Mouse (Mus musculus): ENCODE results near the gene S100a6. TPM values are rescaled to one million over a fixed set of nuclear protein-coding genes. Genes with fewer than 3 reads are reported as not detected.

The S100a6 gene
- polyA plus RNA-seq, 1 experiment from 2014 or later, result 18.3 TPM

DNA sequence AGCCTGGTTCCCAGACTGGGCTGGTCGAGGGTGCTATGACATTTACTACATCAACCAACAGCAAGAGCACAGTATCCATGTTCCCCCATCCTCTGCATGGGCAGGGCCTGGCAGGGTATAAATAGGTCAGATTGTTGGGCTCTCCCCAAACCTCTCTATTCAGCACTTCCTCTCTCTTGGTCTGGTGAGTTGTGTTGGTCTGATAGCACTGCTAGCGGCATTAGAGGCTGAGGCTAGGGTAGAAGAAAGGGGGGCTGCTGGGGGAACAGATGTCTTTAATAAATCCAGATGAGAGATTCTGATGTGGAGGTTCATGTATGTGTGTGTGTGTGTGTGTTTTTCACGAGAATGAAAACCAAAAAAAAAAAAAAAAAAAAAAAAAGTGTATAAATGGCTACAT lies 9.1 kb upstream of the S100a6 start, which contains the start of gene S100a4:
S100a4 (plus strand) TSS at position 149 of the 400 bp plus-strand sequence.
- Histone ChIP-seq H3K4me1 (replicated peaks) (peaks cover 13% of the 10 kb centered on the region; the same call in 1 of the 2 replicates), H3K36me3 (no peaks in the 10 kb centered on the region), H3K27ac (no peak within 1 kb of the TSS), H3K4me3 (no peak within 1 kb of the TSS), H3K9me3 (no peaks in the 10 kb centered on the region), H3K27me3 (ENCODE audit: insufficient read depth, poor library complexity, severe bottlenecking) (no peaks in the 10 kb centered on the region)
- no peak for DNase-seq (ENCODE audit: low spot score)
- 59% methylated on average over 3 of the region's 3 CpGs for WGBS

DNA sequence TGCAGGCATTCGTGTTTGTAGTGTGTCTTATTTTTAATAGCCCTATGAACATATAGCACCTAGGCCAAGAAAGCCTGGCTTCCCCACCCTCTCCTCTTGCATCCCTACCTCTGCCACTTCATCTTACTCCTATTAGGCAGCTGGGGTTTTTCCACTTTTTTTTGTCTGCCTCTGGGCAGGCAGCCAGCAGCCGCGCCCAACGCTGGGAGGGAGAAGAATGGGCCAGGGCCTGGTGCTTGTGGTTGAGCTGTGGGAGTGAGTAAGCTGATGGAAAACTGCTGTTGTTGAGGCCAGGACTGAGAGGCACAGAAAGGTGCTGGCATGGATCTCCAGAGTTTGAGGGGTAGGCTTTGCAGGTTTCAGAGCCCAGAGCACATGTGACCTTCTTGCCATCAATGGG lies 8.3 kb upstream of the S100a6 start:
- peaks cover 13% of the 10 kb centered on the region; the same call in 1 of the 2 replicates for H3K4me1 ChIP-seq (replicated peaks)
- no peak overlapping the region for H3K27ac ChIP-seq
- WGBS, result 81% methylated on average over 4 of the region's 4 CpGs
- no peaks in the 10 kb centered on the region for H3K9me3 ChIP-seq
- no peak for DNase-seq (ENCODE audit: low spot score)
- no peaks in the 10 kb centered on the region for H3K36me3 ChIP-seq
- H3K4me3 ChIP-seq, result no peak overlapping the region
- H3K27me3 ChIP-seq (ENCODE audit: insufficient read depth, poor library complexity, severe bottlenecking), result no peaks in the 10 kb centered on the region

- H3K4me3 ChIP-seq, result no peak overlapping the region
- peaks cover 10% of the 10 kb centered on the region; the same call in 1 of the 2 replicates for H3K4me1 ChIP-seq (replicated peaks)
- no peak overlapping the region for H3K27ac ChIP-seq
- DNase-seq (ENCODE audit: low spot score), result no peak
- 91% methylated on average over 3 of the region's 3 CpGs for WGBS
- no peaks in the 10 kb centered on the region for H3K36me3 ChIP-seq
- H3K9me3 ChIP-seq, result no peaks in the 10 kb centered on the region
- H3K27me3 ChIP-seq (ENCODE audit: insufficient read depth, poor library complexity, severe bottlenecking), result no peaks in the 10 kb centered on the region
Observed at GRCm38 (mm10) chr3:90605049-90605448, 7.6 kb upstream of the S100a6 start.

- 86% methylated on average over 2 of the region's 2 CpGs for WGBS
- no peak for DNase-seq (ENCODE audit: low spot score)
- Histone ChIP-seq H3K9me3 (no peaks in the 10 kb centered on the region), H3K4me1 (replicated peaks) (0 out of 2 replicates have a peak, but pooled peaks cover 8% of the 10 kb centered on the region), H3K36me3 (no peaks in the 10 kb centered on the region), H3K4me3 (no peak overlapping the region), H3K27ac (no peak overlapping the region), H3K27me3 (ENCODE audit: insufficient read depth, poor library complexity, severe bottlenecking) (no peaks in the 10 kb centered on the region)
Observed at GRCm38 (mm10) chr3:90605736-90606135, 6.9 kb upstream of the S100a6 start.

DNA sequence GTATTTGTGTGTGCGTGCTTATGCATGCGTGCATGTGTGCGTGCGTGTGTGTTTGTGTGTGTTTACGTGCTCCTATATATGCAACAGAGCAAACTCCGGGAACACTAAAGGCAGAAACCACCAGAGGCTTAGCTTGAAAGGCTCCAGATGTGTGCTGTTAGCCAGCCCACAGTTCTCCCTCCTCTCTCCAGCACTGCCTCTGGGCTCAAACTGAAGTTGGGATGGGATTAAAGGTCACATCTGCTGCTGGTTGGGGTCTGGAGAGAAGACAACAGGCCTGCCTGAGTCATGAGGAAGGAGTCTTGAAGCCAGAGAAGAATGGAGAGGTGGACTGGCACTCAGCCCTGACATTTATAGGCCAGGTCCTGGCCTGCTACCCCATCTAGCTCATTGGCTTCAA lies 6.5 kb upstream of the S100a6 start:
- Histone ChIP-seq H3K4me3 (no peak overlapping the region), H3K27ac (no peak overlapping the region), H3K4me1 (replicated peaks) (0 out of 2 replicates have a peak, but pooled peaks cover 8% of the 10 kb centered on the region), H3K36me3 (no peaks in the 10 kb centered on the region), H3K9me3 (no peaks in the 10 kb centered on the region), H3K27me3 (ENCODE audit: insufficient read depth, poor library complexity, severe bottlenecking) (no peaks in the 10 kb centered on the region)
- peak; percentile 56 for DNase-seq (ENCODE audit: low spot score)
- 85% methylated on average over 6 of the region's 6 CpGs for WGBS

GRCm38 (mm10) chr3:90607361-90607760 lies 5.3 kb upstream of the S100a6 start:
- Histone ChIP-seq H3K4me3 (no peak overlapping the region), H3K27ac (no peak overlapping the region), H3K9me3 (no peaks in the 10 kb centered on the region), H3K36me3 (no peaks in the 10 kb centered on the region), H3K4me1 (replicated peaks) (0 out of 2 replicates have a peak, but pooled peaks cover 8% of the 10 kb centered on the region), H3K27me3 (ENCODE audit: insufficient read depth, poor library complexity, severe bottlenecking) (no peaks in the 10 kb centered on the region)
- WGBS, result 86% methylated on average over 3 of the region's 3 CpGs
- no peak for DNase-seq (ENCODE audit: low spot score)

GRCm38 (mm10) chr3:90608223-90608622 lies 4.5 kb upstream of the S100a6 start, which contains the start of gene S100a5:
Gene S100a5, plus strand, starts transcription at chr3:90608523.
- 56% methylated on average over 3 of the region's 3 CpGs for WGBS
- no peaks in the 10 kb centered on the region for H3K36me3 ChIP-seq
- peaks cover 2% of the 10 kb centered on the region for H3K27me3 ChIP-seq (ENCODE audit: insufficient read depth, poor library complexity, severe bottlenecking)
- DNase-seq (ENCODE audit: low spot score), result no peak
- no peaks in the 10 kb centered on the region for H3K9me3 ChIP-seq
- peaks cover 15% of the 10 kb centered on the region for H3K4me1 ChIP-seq (replicated peaks)
- H3K27ac ChIP-seq, result no peak within 1 kb of the TSS
- H3K4me3 ChIP-seq, result no peak within 1 kb of the TSS

- no peaks in the 10 kb centered on the region for H3K9me3 ChIP-seq
- H3K4me3 ChIP-seq, result no peak overlapping the region
- H3K27me3 ChIP-seq (ENCODE audit: insufficient read depth, poor library complexity, severe bottlenecking), result peaks cover 11% of the 10 kb centered on the region
- H3K4me1 ChIP-seq (replicated peaks), result peaks cover 16% of the 10 kb centered on the region
- no peaks in the 10 kb centered on the region for H3K36me3 ChIP-seq
- H3K27ac ChIP-seq, result no peak overlapping the region
- DNase-seq (ENCODE audit: low spot score), result no peak
Observed at GRCm38 (mm10) chr3:90609102-90609501, 3.6 kb upstream of the S100a6 start.

- no peaks in the 10 kb centered on the region for H3K36me3 ChIP-seq
- no peak overlapping the region for H3K4me3 ChIP-seq
- H3K27ac ChIP-seq, result no peak overlapping the region
- no peaks in the 10 kb centered on the region for H3K9me3 ChIP-seq
- DNase-seq (ENCODE audit: low spot score), result no peak
- H3K27me3 ChIP-seq (ENCODE audit: insufficient read depth, poor library complexity, severe bottlenecking), result peaks cover 13% of the 10 kb centered on the region
- WGBS, result 81% methylated on average over 3 of the region's 3 CpGs
- H3K4me1 ChIP-seq (replicated peaks), result peaks cover 12% of the 10 kb centered on the region
Observed at GRCm38 (mm10) chr3:90611494-90611893, 1.2 kb upstream of the S100a6 start.

- Histone ChIP-seq H3K27ac (no peak overlapping the region), H3K4me1 (replicated peaks) (peaks cover 12% of the 10 kb centered on the region), H3K36me3 (no peaks in the 10 kb centered on the region), H3K4me3 (no peak overlapping the region), H3K9me3 (no peaks in the 10 kb centered on the region), H3K27me3 (ENCODE audit: insufficient read depth, poor library complexity, severe bottlenecking) (peaks cover 13% of the 10 kb centered on the region)
- 69% methylated on average over 4 of the region's 4 CpGs for WGBS
- no peak for DNase-seq (ENCODE audit: low spot score)
Observed at GRCm38 (mm10) chr3:90612061-90612460, 621 bp upstream of the S100a6 start.

DNA sequence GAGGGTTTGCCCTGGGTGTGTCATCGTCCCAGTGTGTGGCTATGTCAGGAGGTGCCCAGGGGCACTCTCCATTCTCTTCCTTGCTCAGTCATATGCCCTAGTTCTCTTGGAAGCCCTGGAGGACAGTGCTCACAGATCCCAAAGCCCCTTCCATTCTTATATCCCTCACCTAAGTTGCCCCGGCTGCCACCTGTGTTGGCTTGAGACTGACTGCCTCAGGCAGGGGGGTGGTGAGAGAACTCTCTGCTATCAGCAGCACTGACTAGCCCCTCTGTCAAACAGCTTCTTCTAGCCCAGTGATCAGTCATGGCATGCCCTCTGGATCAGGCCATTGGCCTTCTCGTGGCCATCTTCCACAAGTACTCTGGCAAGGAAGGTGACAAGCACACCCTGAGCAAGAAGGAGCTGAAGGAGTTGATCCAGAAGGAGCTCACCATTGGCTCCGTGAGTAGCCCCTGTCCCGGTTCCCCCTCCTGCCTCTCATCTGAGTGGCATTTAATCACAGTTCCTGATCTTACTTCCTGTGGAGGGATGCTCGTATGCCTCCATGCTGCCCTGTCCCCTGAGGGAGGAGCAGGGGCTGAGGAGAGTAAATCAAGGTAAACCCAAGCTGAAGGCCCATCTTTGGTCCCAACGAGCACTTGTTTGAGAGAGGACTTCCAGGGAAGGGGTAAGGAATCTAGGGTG lies 922 bp downstream of the S100a6 start:
- no peak for DNase-seq (ENCODE audit: low spot score)
- H3K9me3 ChIP-seq, result no peaks in the 10 kb centered on the region
- peaks cover 12% of the 10 kb centered on the region for H3K4me1 ChIP-seq (replicated peaks)
- H3K27ac ChIP-seq, result no peak overlapping the region
- no peaks in the 10 kb centered on the region for H3K36me3 ChIP-seq
- H3K4me3 ChIP-seq, result peak overlapping the region; percentile 53
- 68% methylated on average over 7 of the region's 7 CpGs for WGBS
- H3K27me3 ChIP-seq (ENCODE audit: insufficient read depth, poor library complexity, severe bottlenecking), result peaks cover 13% of the 10 kb centered on the region

DNA sequence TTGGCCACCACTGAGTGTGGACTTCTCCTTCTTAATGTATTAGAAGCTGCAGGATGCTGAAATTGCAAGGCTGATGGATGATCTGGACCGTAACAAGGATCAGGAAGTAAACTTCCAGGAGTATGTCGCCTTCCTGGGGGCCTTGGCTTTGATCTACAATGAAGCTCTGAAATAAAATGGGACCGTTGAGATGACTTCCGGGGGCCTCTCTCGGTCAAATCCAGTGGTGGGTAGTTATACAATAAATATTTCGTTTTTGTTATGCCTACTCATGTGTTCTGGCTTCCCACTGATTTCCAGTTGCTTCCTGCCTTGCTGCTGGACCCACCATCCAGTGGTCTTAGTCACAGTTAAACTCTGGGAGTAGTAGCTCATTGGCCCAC lies 1.5 kb downstream of the S100a6 start:
- Histone ChIP-seq H3K27ac (no peak overlapping the region), H3K36me3 (no peaks in the 10 kb centered on the region), H3K9me3 (no peaks in the 10 kb centered on the region), H3K4me3 (no peak overlapping the region), H3K4me1 (replicated peaks) (peaks cover 12% of the 10 kb centered on the region), H3K27me3 (ENCODE audit: insufficient read depth, poor library complexity, severe bottlenecking) (peaks cover 13% of the 10 kb centered on the region)
- WGBS, result 90% methylated on average over 6 of the region's 6 CpGs
- DNase-seq (ENCODE audit: low spot score), result no peak

- no peak overlapping the region for H3K4me3 ChIP-seq
- no peak for DNase-seq (ENCODE audit: low spot score)
- peaks cover 12% of the 10 kb centered on the region for H3K4me1 ChIP-seq (replicated peaks)
- WGBS, result 81% methylated on average over 11 of the region's 11 CpGs
- H3K27me3 ChIP-seq (ENCODE audit: insufficient read depth, poor library complexity, severe bottlenecking), result peaks cover 13% of the 10 kb centered on the region
- H3K27ac ChIP-seq, result no peak overlapping the region
- H3K36me3 ChIP-seq, result no peaks in the 10 kb centered on the region
- no peaks in the 10 kb centered on the region for H3K9me3 ChIP-seq
Observed at GRCm38 (mm10) chr3:90614611-90615251, 2.0 kb downstream of the S100a6 start.
